Mouse (Mus musculus) limb, embryonic 12.5 days (tissue): Measurements from ENCODE around the gene Rtn4rl2. TPM values are rescaled to one million over a fixed set of nuclear protein-coding genes. Genes with fewer than 3 reads are reported as not detected.
A peak's percentile ranks its signal among the peaks of the same experiment; 100 is the strongest.

Source experiments
- ATAC-seq: fragments of 200-750 bp; cut with Nextera tagmentation; 2 replicates; pipeline ENCODE4 v1.8.0; 2017; ENCODE audit warnings: low read depth, moderate TSS enrichment; ENCODE audit not compliant: insufficient number of reproducible peaks, insufficient read depth, low FRiP score, low TSS enrichment
- H3K27ac ChIP-seq: fragments of 300-500 bp; sonication (generic); 2 replicates; pipeline ENCODE4 v1.5.1; 2016; ENCODE audit warnings: mild to moderate bottlenecking, moderate library complexity
- H3K27me3 ChIP-seq: fragments of 300-500 bp; sonication (generic); 2 replicates; pipeline ENCODE4 v1.6.1; 2016; ENCODE audit warnings: mild to moderate bottlenecking, moderate library complexity
- H3K36me3 ChIP-seq: fragments of 300-500 bp; sonication (generic); 2 replicates; pipeline ENCODE4 v1.6.1; 2016; ENCODE audit warnings: mild to moderate bottlenecking, moderate library complexity
- H3K4me1 ChIP-seq: fragments of 300-500 bp; sonication (generic); replicated peaks from 2 replicates; pipeline ENCODE4 v1.6.1; 2016
- H3K4me2 ChIP-seq: fragments of 300-500 bp; sonication (generic); 2 replicates; pipeline ENCODE4 v1.6.1; 2016; ENCODE audit warnings: mild to moderate bottlenecking, moderate library complexity
- H3K4me3 ChIP-seq: fragments of 300-500 bp; sonication (generic); replicated peaks from 2 replicates; pipeline ENCODE4 v1.5.1; 2016; ENCODE audit warnings: mild to moderate bottlenecking
- H3K9ac ChIP-seq: fragments of 300-500 bp; sonication (generic); replicated peaks from 2 replicates; pipeline ENCODE4 v1.6.1; 2016; ENCODE audit warnings: mild to moderate bottlenecking, moderate library complexity
- H3K9me3 ChIP-seq: fragments of 300-500 bp; sonication (generic); 2 replicates; pipeline ENCODE4 v1.6.1; 2016; ENCODE audit warnings: mild to moderate bottlenecking, moderate library complexity
- WGBS: fragments of 180-500 bp; shearing (Covaris S2); methylation state at CpG from one replicate; pipeline ENCODE4 v1.1.7; 2016; 5-methylcytosine and 5-hydroxymethylcytosine counted together
- microRNA-seq: library from miRNA; unstranded; fragments of <30 nt; microRNA quantifications from one replicate; pipeline ENCODE4, GENCODE M21; 2017
- polyA plus RNA-seq: library from polyadenylated mRNA; unstranded; fragments of >200 nt; fragmentation: Nextera tagmentation; extraction: Ambion mirVana; gene quantifications from 2 replicates; pipeline ENCODE4 v1.2.1, GENCODE M21; 2016

Rtn4rl2 gene
- polyA plus RNA-seq, 1 experiment from 2014 or later = 0.84 TPM

- Histone ChIP-seq H3K27me3 (0 out of 2 replicates have a peak, but pooled peaks cover 3% of the 10 kb centered on the region), H3K4me1 (peaks cover 7% of the 10 kb centered on the region), H3K4me2 (peak within 1 kb of the TSS; percentile 99), H3K4me3 (peak within 1 kb of the TSS; percentile 79), H3K36me3 (peaks cover 15% of the 10 kb centered on the region; the same call in 1 of the 2 replicates), H3K27ac (peak within 1 kb of the TSS; percentile 68; the same call in 1 of the 2 replicates), H3K9me3 (no peaks in the 10 kb centered on the region), H3K9ac (peak within 1 kb of the TSS; percentile 72)
- WGBS = under 1% methylated on average over 34 of the region's 34 CpGs
- ATAC-seq = peak; percentile 87
Measured at GRCm38 (mm10) chr2:84826488-84827282, 59.8 kb downstream of the Rtn4rl2 start, which contains the start of gene Timm10. Gene Timm10 (plus strand): TSS chr2:84826997.

GRCm38 (mm10) chr2:84823237-84823636 lies 63.3 kb downstream of the Rtn4rl2 start:
- Histone ChIP-seq H3K36me3 (no peaks in the 10 kb centered on the region), H3K4me2 (no peak overlapping the region), H3K27me3 (peaks cover 7% of the 10 kb centered on the region; the same call in 1 of the 2 replicates), H3K9ac (no peak overlapping the region), H3K9me3 (no peaks in the 10 kb centered on the region), H3K27ac (no peak overlapping the region), H3K4me1 (peaks cover 7% of the 10 kb centered on the region), H3K4me3 (no peak overlapping the region)
- ATAC-seq = no peak
- 24% methylated on average over 2 of the region's 2 CpGs for WGBS

GRCm38 (mm10) chr2:84822552-84822951 lies 64.0 kb downstream of the Rtn4rl2 start, which contains the start of gene Smtnl1:
Gene Smtnl1 (minus strand): TSS chr2:84822652.
- 59% methylated on average over 13 of the region's 13 CpGs for WGBS

More at GRCm38 (mm10) chr2:84822552-84822951, 64.0 kb downstream of the Rtn4rl2 start, which contains the start of gene Smtnl1:
- Histone ChIP-seq H3K27me3 (peaks cover 7% of the 10 kb centered on the region; the same call in 1 of the 2 replicates), H3K4me3 (no peak within 1 kb of the TSS), H3K9me3 (no peaks in the 10 kb centered on the region), H3K9ac (no peak within 1 kb of the TSS), H3K36me3 (no peaks in the 10 kb centered on the region), H3K4me2 (no peak within 1 kb of the TSS), H3K27ac (no peak within 1 kb of the TSS), H3K4me1 (peaks cover 2% of the 10 kb centered on the region)
- ATAC-seq = no peak

Small RNA genes lying within 50 kb of the gene (microRNA-seq; reads per million reads assigned to microRNA genes)
- not detected for gene Gm24332

Other genes with a start within 250 kb of the Rtn4rl2 start
- gene Ctnnd1, start 235.9 kb downstream of the Rtn4rl2 start, polyA plus RNA-seq = 42.0 and 49.6 TPM in 2 replicates
- 0.35 and 0.53 TPM in 2 replicates for gene Btbd18, start 227.6 kb downstream of the Rtn4rl2 start, polyA plus RNA-seq
- 438 and 451 TPM in 2 replicates for gene Selenoh, start 215.9 kb downstream of the Rtn4rl2 start, polyA plus RNA-seq
- gene Gm28635, start 208.7 kb downstream of the Rtn4rl2 start, polyA plus RNA-seq = not detected in 2 replicates
- gene Med19, start 208.3 kb downstream of the Rtn4rl2 start, polyA plus RNA-seq = 37.4 TPM in 2 replicates
- gene Tmx2, start 207.6 kb downstream of the Rtn4rl2 start, polyA plus RNA-seq = 115 and 118 TPM in 2 replicates
- 32.0 and 38.3 TPM in 2 replicates for gene Zdhhc5, start 171.5 kb downstream of the Rtn4rl2 start, polyA plus RNA-seq
- gene Clp1, start 159.4 kb downstream of the Rtn4rl2 start, polyA plus RNA-seq = 42.8 and 47.1 TPM in 2 replicates
- gene Ypel4, start 152.7 kb downstream of the Rtn4rl2 start, polyA plus RNA-seq = 13.9 and 14.1 TPM in 2 replicates
- gene Gm19426, start 143.1 kb downstream of the Rtn4rl2 start, polyA plus RNA-seq = 10.4 and 14.8 TPM in 2 replicates
- gene Serping1, start 111.3 kb downstream of the Rtn4rl2 start, polyA plus RNA-seq = 11.5 and 14.3 TPM in 2 replicates
- 23.2 and 29.0 TPM in 2 replicates for gene Ube2l6, start 87.9 kb downstream of the Rtn4rl2 start, polyA plus RNA-seq
- gene Smtnl1, start 64.1 kb downstream of the Rtn4rl2 start, polyA plus RNA-seq = 0.19 and 0.49 TPM in 2 replicates
- 38.8 and 43.3 TPM in 2 replicates for gene Timm10, start 59.7 kb downstream of the Rtn4rl2 start, polyA plus RNA-seq
- 21.1 and 23.8 TPM in 2 replicates for gene Slc43a1, start 47.9 kb downstream of the Rtn4rl2 start, polyA plus RNA-seq
- 30.0 and 33.9 TPM in 2 replicates for gene Slc43a3, start 49.9 kb upstream of the Rtn4rl2 start, polyA plus RNA-seq
- 0.51 TPM in 1 of 2 replicates, not detected in the other for gene Prg2, start 93.8 kb upstream of the Rtn4rl2 start, polyA plus RNA-seq
- not detected in 2 replicates for gene Prg3, start 101.5 kb upstream of the Rtn4rl2 start, polyA plus RNA-seq
- gene Ssrp1, start 150.5 kb upstream of the Rtn4rl2 start, polyA plus RNA-seq = 330 and 336 TPM in 2 replicates
- 1.4 and 2.2 TPM in 2 replicates for gene P2rx3, start 150.8 kb upstream of the Rtn4rl2 start, polyA plus RNA-seq
- gene Tnks1bp1, start 161.3 kb upstream of the Rtn4rl2 start, polyA plus RNA-seq = 30.7 and 36.2 TPM in 2 replicates
- gene Aplnr, start 249.5 kb upstream of the Rtn4rl2 start, polyA plus RNA-seq = 39.0 and 39.1 TPM in 2 replicates